Mouse (Mus musculus) hindbrain, embryonic 13.5 days (tissue): Measurements from ENCODE around the gene Dnajc28. TPM values are rescaled to one million over a fixed set of nuclear protein-coding genes. Genes with fewer than 3 reads are reported as not detected.

ENCODE experiments used
- ATAC-seq: fragments of 200-750 bp; cut with Nextera tagmentation; 2 replicates; pipeline ENCODE4 v1.8.0; 2017; ENCODE audit warnings: moderate TSS enrichment; ENCODE audit not compliant: low FRiP score
- H3K27ac ChIP-seq: fragments of 300-500 bp; sonication (generic); 2 replicates; pipeline ENCODE4 v1.5.1; 2015; ENCODE audit warnings: inconsistent platforms, mild to moderate bottlenecking, moderate library complexity
- H3K27me3 ChIP-seq: fragments of 300-500 bp; sonication (generic); 2 replicates; pipeline ENCODE4 v1.6.1; 2015; ENCODE audit warnings: mild to moderate bottlenecking, inconsistent platforms
- H3K36me3 ChIP-seq: fragments of 300-500 bp; sonication (generic); 2 replicates; pipeline ENCODE4 v1.6.1; 2015; ENCODE audit warnings: mild to moderate bottlenecking, inconsistent platforms
- H3K4me1 ChIP-seq: fragments of 300-500 bp; sonication (generic); replicated peaks from 2 replicates; pipeline ENCODE4 v1.6.1; 2015; ENCODE audit warnings: inconsistent platforms
- H3K4me2 ChIP-seq: fragments of 300-500 bp; sonication (generic); 2 replicates; pipeline ENCODE4 v1.6.1; 2015; ENCODE audit warnings: inconsistent platforms, mild to moderate bottlenecking, moderate library complexity
- H3K4me3 ChIP-seq: fragments of 300-500 bp; sonication (generic); 2 replicates; pipeline ENCODE4 v1.5.1; 2015; ENCODE audit warnings: mild to moderate bottlenecking, inconsistent platforms
- H3K9ac ChIP-seq: fragments of 300-500 bp; sonication (generic); 2 replicates; pipeline ENCODE4 v1.6.1; 2015; ENCODE audit warnings: mild to moderate bottlenecking, inconsistent platforms
- H3K9me3 ChIP-seq: fragments of 300-500 bp; sonication (generic); 2 replicates; pipeline ENCODE4 v1.6.1; 2016; ENCODE audit warnings: inconsistent platforms
- WGBS: fragments of 180-500 bp; shearing (Covaris S2); methylation state at CpG from one replicate; pipeline ENCODE4 v1.1.7; 2015; 5-methylcytosine and 5-hydroxymethylcytosine counted together
- polyA plus RNA-seq: library from polyadenylated mRNA; unstranded; fragments of >200 nt; fragmentation: Nextera tagmentation; extraction: Ambion mirVana; gene quantifications from 2 replicates; pipeline ENCODE4 v1.2.1, GENCODE M21; 2015

The Dnajc28 gene
- polyA plus RNA-seq, 1 experiment from 2014 or later: 5.2 TPM

GRCm38 (mm10) chr16:91629749-91630148 lies 10.9 kb upstream of the Dnajc28 start:
- H3K36me3 ChIP-seq: peaks cover 87% of the 10 kb centered on the region
- WGBS: 96% methylated on average over 4 of the region's 4 CpGs

GRCm38 (mm10) chr16:91628673-91629072 lies 9.8 kb upstream of the Dnajc28 start:
- Histone ChIP-seq H3K9ac (no peak overlapping the region), H3K4me2 (no peak overlapping the region), H3K9me3 (no peaks in the 10 kb centered on the region), H3K36me3 (peaks cover 87% of the 10 kb centered on the region), H3K27me3 (no peaks in the 10 kb centered on the region), H3K4me1 (no peaks in the 10 kb centered on the region), H3K27ac (no peak overlapping the region), H3K4me3 (no peak overlapping the region)
- no peak for ATAC-seq
- 95% methylated on average over 3 of the region's 3 CpGs for WGBS

More at GRCm38 (mm10) chr16:91629749-91630148, 10.9 kb upstream of the Dnajc28 start:
- H3K4me3 ChIP-seq: no peak overlapping the region
- H3K27me3 ChIP-seq: no peaks in the 10 kb centered on the region
- no peak overlapping the region for H3K9ac ChIP-seq
- H3K27ac ChIP-seq: no peak overlapping the region
- ATAC-seq: no peak
- no peaks in the 10 kb centered on the region for H3K9me3 ChIP-seq
- no peaks in the 10 kb centered on the region for H3K4me1 ChIP-seq
- no peak overlapping the region for H3K4me2 ChIP-seq

- no peaks in the 10 kb centered on the region for H3K9me3 ChIP-seq
- H3K4me3 ChIP-seq: no peak overlapping the region
- no peak for ATAC-seq
- H3K4me2 ChIP-seq: no peak overlapping the region
- H3K9ac ChIP-seq: no peak overlapping the region
- H3K27me3 ChIP-seq: no peaks in the 10 kb centered on the region
- no peak overlapping the region for H3K27ac ChIP-seq
- peaks cover 90% of the 10 kb centered on the region for H3K36me3 ChIP-seq
- WGBS: 92% methylated on average over 7 of the region's 7 CpGs
- H3K4me1 ChIP-seq: no peaks in the 10 kb centered on the region
These were observed 9.0 kb upstream of the Dnajc28 start for GRCm38 (mm10) chr16:91627831-91628230.

DNA sequence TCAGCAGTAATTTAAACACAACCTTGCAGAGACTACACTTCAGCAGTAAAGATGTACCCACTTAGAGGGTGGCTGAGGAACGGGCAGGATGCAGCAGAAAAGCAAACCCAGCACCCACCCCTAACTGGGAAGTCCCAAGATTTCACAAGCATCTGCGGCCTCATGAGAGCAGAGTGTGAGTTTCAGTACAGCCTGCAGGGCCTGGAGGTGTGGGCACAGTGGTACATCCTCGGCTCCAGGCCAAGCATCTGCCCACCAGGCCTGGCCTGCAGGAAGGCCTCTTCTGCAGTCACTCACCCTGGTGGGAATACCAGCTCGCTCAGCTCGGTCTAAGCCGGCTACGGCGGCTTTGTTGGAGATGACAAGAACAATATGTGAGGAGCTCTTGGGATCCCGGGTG lies 4.2 kb upstream of the Dnajc28 start:
- H3K4me1 ChIP-seq: peaks cover 3% of the 10 kb centered on the region
- H3K27ac ChIP-seq: no peak overlapping the region
- H3K4me3 ChIP-seq: no peak overlapping the region
- H3K4me2 ChIP-seq: no peak overlapping the region
- H3K9ac ChIP-seq: no peak overlapping the region
- H3K9me3 ChIP-seq: no peaks in the 10 kb centered on the region
- 93% methylated on average over 9 of the region's 9 CpGs for whole genome bisulfite sequencing
- H3K36me3 ChIP-seq: peaks cover 78% of the 10 kb centered on the region
- H3K27me3 ChIP-seq: no peaks in the 10 kb centered on the region
- no peak for ATAC-seq

GRCm38 (mm10) chr16:91620991-91621390 lies 2.2 kb upstream of the Dnajc28 start:
- H3K4me3 ChIP-seq: no peak overlapping the region
- H3K4me1 ChIP-seq: peaks cover 5% of the 10 kb centered on the region
- H3K9me3 ChIP-seq: no peaks in the 10 kb centered on the region
- H3K36me3 ChIP-seq: peaks cover 60% of the 10 kb centered on the region
- H3K4me2 ChIP-seq: no peak overlapping the region
- WGBS: 93% methylated on average over 11 of the region's 11 CpGs
- H3K27me3 ChIP-seq: no peaks in the 10 kb centered on the region
- no peak overlapping the region for H3K9ac ChIP-seq
- ATAC-seq: no peak
- no peak overlapping the region for H3K27ac ChIP-seq

DNA sequence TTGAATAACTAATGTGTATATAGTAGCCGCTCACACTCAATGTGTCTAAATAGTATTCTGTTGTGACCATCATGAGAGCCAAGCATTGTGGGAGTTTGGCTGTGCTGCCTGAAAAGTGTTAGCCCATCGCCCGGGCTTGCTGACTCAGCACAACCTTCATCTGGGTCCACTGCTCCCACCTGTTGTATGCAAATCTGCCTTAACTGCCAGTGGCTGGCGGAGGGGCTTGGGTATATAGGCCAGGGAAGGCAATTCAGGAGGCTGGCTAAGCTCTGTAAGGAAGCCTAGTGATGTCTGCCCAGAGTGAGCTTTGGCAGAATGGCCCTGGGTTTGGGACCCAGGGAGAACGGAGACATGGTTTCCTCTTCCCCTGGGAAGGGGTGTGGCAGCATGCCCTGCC lies 1.4 kb upstream of the Dnajc28 start:
- ATAC-seq: no peak
- H3K4me1 ChIP-seq: peaks cover 5% of the 10 kb centered on the region
- no peak overlapping the region for H3K4me3 ChIP-seq
- H3K9ac ChIP-seq: no peak overlapping the region
- no peak overlapping the region for H3K27ac ChIP-seq
- peaks cover 52% of the 10 kb centered on the region for H3K36me3 ChIP-seq
- no peak overlapping the region for H3K4me2 ChIP-seq
- H3K27me3 ChIP-seq: no peaks in the 10 kb centered on the region
- no peaks in the 10 kb centered on the region for H3K9me3 ChIP-seq
- 93% methylated on average over 5 of the region's 5 CpGs for WGBS

DNA sequence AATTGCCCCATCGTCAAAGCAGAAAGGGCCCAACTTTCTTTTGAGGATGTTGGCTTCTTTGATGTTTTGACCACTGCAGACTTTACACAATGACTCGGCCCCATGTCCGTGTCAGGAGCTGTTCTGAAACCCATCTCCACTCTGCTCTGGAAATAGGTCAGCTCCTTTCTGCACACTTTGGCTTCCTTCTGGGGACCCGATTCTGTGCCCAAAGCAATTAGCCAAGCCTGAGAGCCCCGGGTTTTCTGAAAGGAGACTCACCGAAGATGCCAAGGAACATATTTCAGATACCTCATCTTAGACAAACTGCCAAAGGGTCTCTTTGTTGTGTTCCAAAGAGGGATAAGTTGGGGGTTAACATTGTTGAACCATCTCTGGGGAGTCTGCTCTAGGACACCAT lies 4.3 kb downstream of the Dnajc28 start:
- H3K4me3 ChIP-seq: no peak overlapping the region
- WGBS: 87% methylated on average over 6 of the region's 6 CpGs
- no peak overlapping the region for H3K9ac ChIP-seq
- no peak overlapping the region for H3K27ac ChIP-seq
- no peaks in the 10 kb centered on the region for H3K27me3 ChIP-seq
- ATAC-seq: no peak
- H3K4me2 ChIP-seq: no peak overlapping the region
- no peaks in the 10 kb centered on the region for H3K9me3 ChIP-seq
- H3K4me1 ChIP-seq: peaks cover 5% of the 10 kb centered on the region
- no peaks in the 10 kb centered on the region for H3K36me3 ChIP-seq

DNA sequence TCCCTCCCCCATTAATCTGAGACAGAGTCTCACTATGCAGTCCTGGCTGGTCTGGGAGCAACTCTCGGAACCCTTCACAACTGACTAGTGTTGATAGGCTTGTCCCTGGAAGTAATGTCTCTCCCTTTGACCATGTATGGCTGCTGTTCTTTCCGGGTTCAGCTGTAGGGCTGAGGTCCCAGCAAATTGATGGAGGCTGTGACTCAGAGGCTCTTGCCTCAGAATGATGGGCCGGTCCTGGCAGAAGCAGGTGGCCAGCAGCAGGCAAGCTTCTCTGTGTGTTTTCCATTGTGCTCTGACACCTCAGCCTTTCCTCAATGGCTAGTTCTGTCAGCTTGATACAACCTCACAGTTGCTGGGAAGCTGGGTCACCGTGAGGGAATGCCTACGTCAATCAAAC lies 6.3 kb downstream of the Dnajc28 start:
- Histone ChIP-seq H3K9ac (no peak overlapping the region), H3K4me2 (no peak overlapping the region), H3K4me1 (no peaks in the 10 kb centered on the region), H3K27me3 (no peaks in the 10 kb centered on the region), H3K36me3 (no peaks in the 10 kb centered on the region), H3K27ac (no peak overlapping the region), H3K4me3 (no peak overlapping the region), H3K9me3 (no peaks in the 10 kb centered on the region)
- 57% methylated on average over 5 of the region's 5 CpGs for WGBS
- no peak for ATAC-seq

DNA sequence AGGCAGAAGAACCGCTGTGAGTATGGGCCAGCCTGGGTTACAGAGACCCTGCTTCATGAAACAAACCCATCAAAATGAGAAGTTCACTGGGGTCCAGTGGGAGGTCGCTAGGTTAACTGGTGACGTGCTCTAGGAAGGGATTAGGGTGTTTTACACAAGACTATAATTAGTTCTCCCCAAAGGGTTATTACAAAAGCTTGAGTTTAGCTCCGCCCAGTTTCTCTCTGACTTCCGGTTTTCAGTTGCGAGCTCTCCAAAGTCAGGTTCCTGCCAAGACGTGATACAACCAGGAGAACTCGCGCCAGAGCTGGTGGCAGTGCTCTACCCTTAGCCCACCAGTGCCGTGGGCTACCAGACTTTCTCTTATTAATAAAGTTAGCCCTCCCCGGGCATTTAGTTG lies 7.6 kb downstream of the Dnajc28 start:
- H3K4me1 ChIP-seq: no peaks in the 10 kb centered on the region
- H3K27me3 ChIP-seq: no peaks in the 10 kb centered on the region
- no peak for ATAC-seq
- no peaks in the 10 kb centered on the region for H3K36me3 ChIP-seq
- H3K9ac ChIP-seq: no peak overlapping the region
- no peak overlapping the region for H3K4me2 ChIP-seq
- no peaks in the 10 kb centered on the region for H3K9me3 ChIP-seq
- no peak overlapping the region for H3K4me3 ChIP-seq
- H3K27ac ChIP-seq: no peak overlapping the region
- WGBS: 79% methylated on average over 11 of the region's 11 CpGs

DNA sequence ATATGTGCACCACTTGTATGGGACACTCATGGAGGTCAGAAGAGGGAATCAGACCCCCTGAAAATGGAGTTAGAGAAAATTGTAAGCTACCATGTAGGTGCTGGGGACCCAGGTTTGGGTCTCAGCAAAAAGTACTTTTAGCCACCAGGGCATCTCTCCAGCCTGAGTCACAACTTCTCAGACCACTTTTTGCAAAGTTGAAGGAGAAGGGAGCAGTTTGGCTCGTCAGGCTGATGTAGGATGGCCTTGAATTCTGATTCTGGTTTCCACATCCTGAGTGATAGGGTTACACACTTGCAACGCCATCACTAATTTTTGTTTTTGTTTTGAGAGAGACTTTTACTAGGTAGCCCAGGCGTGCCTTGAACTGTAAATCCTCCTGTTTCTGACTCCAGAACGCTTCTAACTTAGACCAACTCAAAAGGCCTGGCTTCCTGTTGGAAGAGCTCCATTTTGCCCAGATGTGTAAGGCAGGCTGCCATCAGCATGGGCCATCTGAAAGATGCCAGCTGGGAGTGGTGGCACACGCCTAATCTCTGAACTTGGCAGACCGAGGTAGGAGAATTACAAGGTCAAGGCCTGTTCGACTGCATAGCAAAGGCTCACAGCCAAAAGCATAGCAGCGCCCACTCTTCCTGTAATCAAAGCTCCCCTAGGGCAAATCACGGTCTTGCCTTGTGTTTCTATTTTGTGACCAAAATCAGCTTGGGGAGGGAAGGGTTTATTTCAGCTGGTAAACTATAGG lies 9.2 kb downstream of the Dnajc28 start:
- WGBS: 83% methylated on average over 9 of the region's 9 CpGs
- Histone ChIP-seq H3K27ac (no peak overlapping the region), H3K4me1 (no peaks in the 10 kb centered on the region), H3K9me3 (no peaks in the 10 kb centered on the region), H3K27me3 (no peaks in the 10 kb centered on the region), H3K4me3 (no peak overlapping the region), H3K36me3 (no peaks in the 10 kb centered on the region), H3K4me2 (no peak overlapping the region), H3K9ac (no peak overlapping the region)
- no peak for ATAC-seq

GRCm38 (mm10) chr16:91606958-91607357 lies 11.9 kb downstream of the Dnajc28 start:
- 91% methylated on average over 8 of the region's 8 CpGs for WGBS
- Histone ChIP-seq H3K4me3 (no peak overlapping the region), H3K9me3 (no peaks in the 10 kb centered on the region)

GRCm38 (mm10) chr16:91605156-91605555 lies 13.7 kb downstream of the Dnajc28 start:
- no peak for ATAC-seq
- 83% methylated on average over 6 of the region's 6 CpGs for WGBS

More at GRCm38 (mm10) chr16:91606958-91607357, 11.9 kb downstream of the Dnajc28 start:
- no peak for ATAC-seq
- Histone ChIP-seq H3K27me3 (no peaks in the 10 kb centered on the region), H3K4me1 (no peaks in the 10 kb centered on the region), H3K36me3 (no peaks in the 10 kb centered on the region), H3K4me2 (no peak overlapping the region), H3K9ac (no peak overlapping the region), H3K27ac (no peak overlapping the region)

DNA sequence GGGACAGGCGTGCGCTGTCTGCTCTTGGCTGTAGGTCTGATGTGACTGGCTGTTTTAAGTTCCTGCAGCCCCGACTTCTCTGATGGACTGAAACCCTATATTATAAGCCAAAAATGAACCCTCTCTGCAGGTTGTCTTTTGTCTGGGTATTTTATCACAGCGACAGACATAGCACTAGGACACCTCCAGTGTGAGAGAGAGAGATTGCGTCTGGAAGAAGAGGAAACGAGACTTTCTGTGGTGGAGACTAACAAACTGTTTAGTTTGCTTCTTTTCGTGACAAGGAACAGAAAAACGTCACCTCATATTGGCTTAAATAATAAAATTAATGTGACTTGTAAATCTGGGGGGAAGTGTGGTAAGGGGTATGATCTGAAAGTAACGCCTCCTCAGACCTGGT lies 17.1 kb downstream of the Dnajc28 start:
- Histone ChIP-seq H3K4me1 (peaks cover 3% of the 10 kb centered on the region), H3K9ac (no peak overlapping the region), H3K36me3 (no peaks in the 10 kb centered on the region), H3K27ac (no peak overlapping the region), H3K4me2 (no peak overlapping the region), H3K27me3 (peaks cover 14% of the 10 kb centered on the region), H3K9me3 (no peaks in the 10 kb centered on the region), H3K4me3 (no peak overlapping the region)
- no peak for ATAC-seq
- WGBS: 81% methylated on average over 9 of the region's 9 CpGs

More at GRCm38 (mm10) chr16:91605156-91605555, 13.7 kb downstream of the Dnajc28 start:
- H3K4me1 ChIP-seq: no peaks in the 10 kb centered on the region
- H3K4me3 ChIP-seq: no peak overlapping the region
- no peaks in the 10 kb centered on the region for H3K27me3 ChIP-seq
- H3K36me3 ChIP-seq: no peaks in the 10 kb centered on the region
- H3K4me2 ChIP-seq: no peak overlapping the region
- H3K27ac ChIP-seq: no peak overlapping the region
- H3K9me3 ChIP-seq: no peaks in the 10 kb centered on the region
- no peak overlapping the region for H3K9ac ChIP-seq
